Mouse (Mus musculus) intestine, postnatal 0 days (tissue): ENCODE results near the gene Kcnc1. TPM values are rescaled to one million over a fixed set of nuclear protein-coding genes. Genes with fewer than 3 reads are reported as not detected.

Source experiments
- ATAC-seq: fragments of 200-750 bp; cut with Nextera tagmentation; 2 replicates; pipeline ENCODE4 v1.8.0; 2017; ENCODE audit warnings: mild to moderate bottlenecking, moderate TSS enrichment, moderate library complexity
- H3K27ac ChIP-seq: fragments of 300-500 bp; sonication (generic); 2 replicates; pipeline ENCODE4 v1.5.1; 2014; ENCODE audit warnings: mild to moderate bottlenecking, low read depth, low read length, moderate library complexity
- H3K27me3 ChIP-seq: fragments of 300-500 bp; sonication (generic); replicated peaks from 2 replicates; pipeline ENCODE4 v1.6.1; 2014; ENCODE audit warnings: low read length, mixed read lengths; ENCODE audit not compliant: control insufficient read depth, insufficient read depth
- H3K36me3 ChIP-seq: fragments of 300-500 bp; sonication (generic); 2 replicates; pipeline ENCODE4 v1.6.1; 2014; ENCODE audit warnings: mild to moderate bottlenecking, moderate library complexity; ENCODE audit not compliant: control insufficient read depth, insufficient read depth
- H3K4me1 ChIP-seq: fragments of 300-500 bp; sonication (generic); replicated peaks from 2 replicates; pipeline ENCODE4 v1.6.1; 2014; ENCODE audit warnings: antibody characterized with exemption, low read length, mixed read lengths; ENCODE audit not compliant: control insufficient read depth, insufficient read depth
- H3K4me2 ChIP-seq: fragments of 300-500 bp; sonication (generic); replicated peaks from 2 replicates; pipeline ENCODE4 v1.6.1; 2014; ENCODE audit warnings: low read depth, mild to moderate bottlenecking, moderate library complexity
- H3K4me3 ChIP-seq: fragments of 300-500 bp; sonication (generic); 2 replicates; pipeline ENCODE4 v1.5.1; 2014; ENCODE audit warnings: low read depth, low read length
- H3K9ac ChIP-seq: fragments of 300-500 bp; sonication (generic); 2 replicates; pipeline ENCODE4 v1.6.1; 2014; ENCODE audit warnings: mild to moderate bottlenecking, low read depth, low read length
- H3K9me3 ChIP-seq: fragments of 300-500 bp; sonication (generic); 2 replicates; pipeline ENCODE4 v1.6.1; 2016; ENCODE audit warnings: mixed run types; ENCODE audit not compliant: control insufficient read depth
- CTCF ChIP-seq: sonication (generic); IDR thresholded peaks from 2 replicates; pipeline ENCODE4 v1.5.1; 2016; ENCODE audit warnings: low read depth, mild to moderate bottlenecking, control low read depth, antibody characterized with exemption, moderate library complexity
- WGBS: fragments of 180-500 bp; shearing (Covaris S2); extraction: QIAGEN DNeasy Blood & Tissue Kit; methylation state at CpG from one replicate; pipeline ENCODE4 v1.1.7; 2014; 5-methylcytosine and 5-hydroxymethylcytosine counted together
- polyA plus RNA-seq: library from polyadenylated mRNA; unstranded; fragments of >200 nt; fragmentation: Nextera tagmentation; extraction: Ambion mirVana; gene quantifications from 2 replicates; pipeline ENCODE4 v1.2.1, GENCODE M21; 2015

Gene Kcnc1
- polyA plus RNA-seq, 1 experiment from 2014 or later = 0.39 TPM

DNA sequence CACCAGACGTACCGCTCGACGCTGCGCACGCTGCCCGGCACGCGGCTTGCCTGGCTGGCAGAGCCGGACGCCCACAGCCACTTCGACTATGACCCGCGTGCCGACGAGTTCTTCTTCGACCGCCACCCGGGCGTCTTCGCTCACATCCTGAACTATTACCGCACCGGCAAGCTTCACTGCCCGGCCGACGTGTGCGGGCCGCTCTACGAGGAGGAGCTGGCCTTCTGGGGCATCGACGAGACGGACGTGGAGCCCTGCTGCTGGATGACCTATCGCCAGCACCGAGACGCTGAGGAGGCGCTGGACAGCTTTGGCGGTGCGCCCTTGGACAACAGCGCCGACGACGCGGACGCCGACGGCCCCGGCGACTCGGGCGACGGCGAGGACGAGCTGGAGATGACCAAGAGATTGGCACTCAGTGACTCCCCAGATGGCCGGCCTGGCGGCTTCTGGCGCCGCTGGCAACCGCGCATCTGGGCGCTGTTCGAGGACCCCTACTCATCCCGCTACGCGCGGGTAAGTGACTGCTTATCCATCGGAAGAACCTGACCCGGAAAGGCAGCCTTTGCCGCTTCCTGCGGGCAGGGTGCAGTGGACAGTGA is 1.5 kb downstream of the Kcnc1 start:
- Histone ChIP-seq H3K27me3 (peaks cover 61% of the 10 kb centered on the region), H3K36me3 (no peaks in the 10 kb centered on the region), H3K9me3 (no peaks in the 10 kb centered on the region), H3K4me3 (no peak overlapping the region), H3K9ac (no peak overlapping the region), H3K4me2 (no peak overlapping the region), H3K4me1 (no peaks in the 10 kb centered on the region), H3K27ac (no peak overlapping the region)
- no peak for TF ChIP-seq CTCF
- 12% methylated on average over 70 of the region's 70 CpGs for WGBS
- ATAC-seq = no peak

DNA sequence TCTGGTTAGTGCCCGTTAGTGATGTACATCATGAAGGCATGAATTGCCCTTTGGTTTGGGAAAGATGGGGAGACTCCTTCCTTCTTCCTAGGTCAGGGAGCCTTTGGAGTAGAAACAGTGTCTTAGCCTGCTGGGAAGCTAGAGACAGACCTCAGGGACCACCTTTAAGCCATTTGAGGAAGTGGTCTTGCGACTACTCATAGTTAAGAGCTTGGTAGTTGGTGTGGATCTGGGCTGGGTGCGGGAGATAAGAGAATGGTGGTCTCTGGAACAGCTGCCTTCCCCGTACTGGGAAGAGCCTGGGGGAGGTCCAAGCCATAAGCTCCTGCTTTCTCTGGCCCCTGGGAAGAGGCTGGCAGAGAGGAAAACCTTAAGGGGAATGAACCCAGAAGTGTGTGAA is 2.3 kb downstream of the Kcnc1 start:
- Histone ChIP-seq H3K27ac (no peak overlapping the region), H3K4me3 (no peak overlapping the region), H3K9me3 (no peaks in the 10 kb centered on the region), H3K36me3 (no peaks in the 10 kb centered on the region), H3K9ac (no peak overlapping the region), H3K4me2 (no peak overlapping the region), H3K4me1 (no peaks in the 10 kb centered on the region), H3K27me3 (peaks cover 57% of the 10 kb centered on the region)
- no peak for TF ChIP-seq CTCF
- WGBS = 66% methylated on average over 4 of the region's 4 CpGs
- ATAC-seq = no peak

DNA sequence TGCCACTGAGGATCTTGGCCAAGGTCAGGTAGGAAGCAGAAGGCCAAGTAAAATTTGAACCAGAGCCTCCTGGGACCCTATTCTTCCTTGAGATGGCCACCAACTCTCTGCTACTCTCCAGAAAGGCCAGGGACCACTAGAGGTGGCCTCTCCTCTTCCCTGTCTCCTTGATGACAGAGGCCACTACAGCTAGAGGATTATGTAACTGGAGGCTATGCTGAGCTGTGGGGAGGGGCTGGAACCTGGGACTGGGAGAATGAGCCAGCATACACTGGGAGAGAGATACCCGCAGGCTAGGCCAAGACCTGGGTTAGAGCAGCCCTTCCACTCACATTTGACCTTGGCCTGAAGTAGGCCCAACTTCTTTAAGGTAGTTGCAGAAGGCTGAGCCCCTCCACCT is 3.4 kb downstream of the Kcnc1 start:
- H3K27ac ChIP-seq = no peak overlapping the region
- H3K4me1 ChIP-seq = no peaks in the 10 kb centered on the region
- H3K9ac ChIP-seq = no peak overlapping the region
- TF ChIP-seq CTCF = no peak
- no peak overlapping the region for H3K4me3 ChIP-seq
- no peaks in the 10 kb centered on the region for H3K36me3 ChIP-seq
- no peaks in the 10 kb centered on the region for H3K9me3 ChIP-seq
- peaks cover 46% of the 10 kb centered on the region for H3K27me3 ChIP-seq
- 81% methylated on average over 1 of the region's 1 CpGs for WGBS
- H3K4me2 ChIP-seq = no peak overlapping the region
- no peak for ATAC-seq

DNA sequence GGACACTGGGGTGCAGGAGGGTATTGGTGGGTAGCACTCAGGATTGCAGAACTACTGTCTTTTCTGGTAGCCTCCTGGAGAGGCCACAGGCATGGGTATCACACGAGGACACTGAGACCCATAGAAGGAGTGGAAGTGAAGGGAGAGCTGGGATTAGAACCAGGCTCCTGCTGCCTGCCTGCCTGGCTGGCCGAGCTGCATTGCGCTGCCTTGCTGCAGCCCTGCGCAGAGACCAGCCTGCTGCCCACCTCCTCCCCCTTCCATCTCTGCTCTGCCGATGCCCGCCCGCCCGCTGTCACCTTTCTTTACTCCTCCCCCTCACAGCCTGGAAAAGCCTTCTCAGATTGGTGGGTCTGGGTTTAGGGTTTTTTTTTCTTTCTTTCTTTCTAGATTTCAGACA is 4.0 kb downstream of the Kcnc1 start:
- peaks cover 39% of the 10 kb centered on the region for H3K27me3 ChIP-seq
- no peaks in the 10 kb centered on the region for H3K4me1 ChIP-seq
- no peak overlapping the region for H3K4me2 ChIP-seq
- no peak overlapping the region for H3K9ac ChIP-seq
- no peak for ATAC-seq
- H3K27ac ChIP-seq = no peak overlapping the region
- H3K4me3 ChIP-seq = no peak overlapping the region
- 56% methylated on average over 8 of the region's 8 CpGs for WGBS
- no peak for TF ChIP-seq CTCF
- no peaks in the 10 kb centered on the region for H3K36me3 ChIP-seq
- no peaks in the 10 kb centered on the region for H3K9me3 ChIP-seq

DNA sequence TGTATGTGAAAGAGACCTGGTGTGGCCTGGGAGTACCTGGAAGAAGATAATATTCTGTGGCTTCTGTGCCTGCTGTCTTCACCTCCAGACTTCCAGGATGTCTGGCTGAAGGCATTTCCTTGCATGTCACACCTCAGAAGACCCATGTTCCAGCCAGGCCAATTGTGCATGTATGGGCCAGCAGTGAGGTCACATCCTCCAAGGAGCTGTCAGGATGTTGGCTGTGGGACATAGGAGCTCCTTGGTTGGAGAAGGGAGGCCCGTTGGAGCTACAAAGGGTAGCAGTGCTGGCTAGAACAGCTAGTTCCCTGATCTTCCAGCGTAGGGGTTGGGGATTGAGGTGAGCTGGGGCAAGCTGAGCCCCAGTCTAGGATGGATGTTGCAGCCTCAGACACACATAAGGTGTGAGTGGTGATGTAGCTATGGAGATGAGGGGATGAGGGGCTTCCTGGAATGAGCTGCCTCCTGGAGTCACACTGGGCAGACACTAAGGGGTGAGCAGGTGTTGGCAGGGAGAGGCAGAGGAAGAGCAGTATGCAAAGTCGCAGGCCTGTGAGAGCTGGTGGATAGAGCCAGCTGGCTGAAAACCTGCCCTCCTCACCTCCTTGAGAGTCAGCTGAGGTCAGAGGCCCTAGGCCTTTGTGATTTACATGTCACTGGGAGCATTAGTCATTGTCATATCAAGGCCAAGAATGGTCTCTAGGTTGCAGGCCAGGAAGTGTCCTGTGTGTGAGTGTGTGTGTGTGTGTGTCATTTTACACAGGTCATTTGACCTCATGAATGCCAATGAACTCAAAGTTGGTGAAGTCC is 5.3 kb downstream of the Kcnc1 start:
- Histone ChIP-seq H3K27me3 (peaks cover 27% of the 10 kb centered on the region), H3K27ac (no peak overlapping the region), H3K4me2 (no peak overlapping the region), H3K4me1 (no peaks in the 10 kb centered on the region), H3K9me3 (no peaks in the 10 kb centered on the region), H3K36me3 (no peaks in the 10 kb centered on the region), H3K9ac (no peak overlapping the region), H3K4me3 (no peak overlapping the region)
- 79% methylated on average over 3 of the region's 3 CpGs for WGBS
- no peak for TF ChIP-seq CTCF
- no peak for ATAC-seq

DNA sequence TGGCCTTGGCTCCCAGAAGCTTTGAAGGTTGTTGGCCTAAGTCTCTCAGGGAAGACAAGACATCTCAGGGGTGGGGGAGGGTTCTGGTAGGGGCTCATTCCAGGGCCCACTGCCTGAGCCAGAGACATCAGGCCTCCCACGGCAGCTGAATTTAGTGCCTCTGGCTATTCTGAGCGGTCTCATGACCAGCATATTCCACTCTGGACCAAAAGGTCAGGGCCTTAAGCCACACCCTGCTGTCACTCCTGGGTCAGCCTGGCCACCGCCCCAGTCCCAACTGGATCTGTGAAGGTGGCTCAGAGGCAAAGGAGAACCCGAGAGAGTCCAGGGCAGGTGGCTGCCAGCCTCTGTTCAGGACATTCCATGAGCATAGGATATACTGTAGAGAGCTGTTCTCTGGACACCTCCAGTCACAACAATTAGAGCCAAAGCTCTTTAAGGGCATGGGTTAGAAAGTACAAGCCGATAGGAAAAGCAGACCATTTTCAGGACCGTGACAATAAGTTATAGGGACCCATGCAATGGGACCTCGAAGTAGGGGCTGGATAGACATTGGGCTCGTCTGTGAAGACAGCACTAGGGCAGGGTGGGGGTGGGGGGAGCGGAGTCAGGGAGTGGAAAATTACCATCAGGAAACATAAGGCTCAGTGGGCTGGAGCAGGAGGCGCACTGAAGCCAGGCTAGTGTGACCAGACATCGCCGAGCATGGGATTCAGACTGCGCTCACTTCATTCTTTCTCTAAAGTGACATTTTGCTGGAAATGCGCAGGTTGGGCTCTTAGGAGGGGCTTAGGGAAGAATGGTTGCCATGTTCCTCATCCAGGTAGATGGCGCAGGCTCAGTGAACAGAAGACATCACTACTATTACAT is 7.6 kb downstream of the Kcnc1 start:
- no peak overlapping the region for H3K27ac ChIP-seq
- ATAC-seq = no peak
- TF ChIP-seq CTCF = no peak
- H3K9ac ChIP-seq = no peak overlapping the region
- no peaks in the 10 kb centered on the region for H3K4me1 ChIP-seq
- no peaks in the 10 kb centered on the region for H3K36me3 ChIP-seq
- WGBS = 80% methylated on average over 15 of the region's 15 CpGs
- H3K4me2 ChIP-seq = no peak overlapping the region
- H3K9me3 ChIP-seq = no peaks in the 10 kb centered on the region
- no peak overlapping the region for H3K4me3 ChIP-seq
- peaks cover 6% of the 10 kb centered on the region for H3K27me3 ChIP-seq
